Mouse (Mus musculus) kidney, adult 2 months (tissue): ENCODE results near the gene Ccdc169. TPM values are rescaled to one million over a fixed set of nuclear protein-coding genes. Genes with fewer than 3 reads are reported as not detected.

Experiments
- DNase-seq: peaks from one replicate; pipeline ENCODE4 v3.0.0; 2021
- H3K27ac ChIP-seq: fragments of 200-500 bp; 2 replicates; pipeline ENCODE4 v1.5.1; 2012; ENCODE audit warnings: low read depth, low read length, control low read depth, inconsistent platforms; ENCODE audit not compliant: insufficient read depth
- H3K27me3 ChIP-seq: fragments of 200-500 bp; replicated peaks from 2 replicates; pipeline ENCODE4 v1.6.1; 2012; ENCODE audit warnings: mild to moderate bottlenecking, moderate library complexity, low read length, inconsistent platforms; ENCODE audit not compliant: control insufficient read depth, insufficient read depth
- H3K36me3 ChIP-seq: fragments of 200-500 bp; 2 replicates; pipeline ENCODE4 v1.6.1; 2012; ENCODE audit warnings: mild to moderate bottlenecking, moderate library complexity, low read length, inconsistent platforms; ENCODE audit not compliant: control insufficient read depth, insufficient read depth
- H3K4me1 ChIP-seq: fragments of 200-500 bp; 2 replicates; pipeline ENCODE4 v1.6.1; 2011; ENCODE audit warnings: low read length; ENCODE audit not compliant: control insufficient read depth, insufficient read depth
- H3K4me3 ChIP-seq: fragments of 200-500 bp; 2 replicates; pipeline ENCODE4 v1.5.1; 2011; ENCODE audit warnings: mild to moderate bottlenecking, low read depth, low read length, control low read depth; ENCODE audit not compliant: insufficient read depth
- CTCF ChIP-seq: fragments of 200-500 bp; conservative IDR thresholded peaks from 2 replicates; pipeline ENCODE4 v1.5.1; 2011; ENCODE audit warnings: low read depth, mild to moderate bottlenecking, control low read depth, low read length, moderate library complexity, mixed read lengths; ENCODE audit not compliant: insufficient read depth, insufficient read length
- POLR2A ChIP-seq: fragments of 200-500 bp; IDR thresholded peaks from one replicate; pipeline ENCODE4 v1.6.1; 2011; ENCODE audit warnings: low read depth, low read length, control low read depth
- WGBS: fragments of 180-500 bp; shearing (Covaris S2); methylation state at CpG from one replicate; pipeline ENCODE4 v1.1.7; 2018; 5-methylcytosine and 5-hydroxymethylcytosine counted together
- polyA plus RNA-seq: library from polyadenylated mRNA; depleted of rRNA; stranded (reverse); fragments of >200 nt; gene quantifications from 2 replicates; pipeline ENCODE4 v1.2.3, GENCODE M21; 2012

Ccdc169 gene
- polyA plus RNA-seq, 1 experiment: 0.16 TPM

DNA sequence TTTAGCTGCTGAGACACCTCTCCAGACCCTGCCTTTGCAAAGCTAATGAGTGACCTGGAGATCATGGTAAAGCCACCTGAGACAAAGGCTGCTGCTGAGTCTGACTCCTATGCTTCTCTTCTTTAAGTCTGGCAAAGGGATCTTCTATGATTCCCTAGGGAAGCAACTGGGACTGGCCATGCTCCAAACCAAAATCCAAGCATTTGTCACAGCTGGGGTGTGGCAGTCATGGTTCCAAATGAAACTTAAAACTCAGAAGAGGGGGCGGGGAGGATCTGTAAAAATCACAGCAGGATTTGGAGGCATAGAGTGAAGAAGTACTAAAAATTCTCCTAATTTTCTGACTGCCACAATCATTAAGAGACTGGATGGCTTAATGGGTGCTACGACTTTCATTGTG lies 40.0 kb upstream of the Ccdc169 start:
- H3K27me3 ChIP-seq: no peaks in the 10 kb centered on the region
- H3K4me1 ChIP-seq: no peaks in the 10 kb centered on the region
- no peak overlapping the region for H3K4me3 ChIP-seq
- TF ChIP-seq POLR2A (no peak), CTCF (no peak)
- no peak overlapping the region for H3K27ac ChIP-seq
- DNase-seq: no peak
- no peaks in the 10 kb centered on the region for H3K36me3 ChIP-seq
- WGBS: 87% methylated on average over 2 of the region's 2 CpGs

DNA sequence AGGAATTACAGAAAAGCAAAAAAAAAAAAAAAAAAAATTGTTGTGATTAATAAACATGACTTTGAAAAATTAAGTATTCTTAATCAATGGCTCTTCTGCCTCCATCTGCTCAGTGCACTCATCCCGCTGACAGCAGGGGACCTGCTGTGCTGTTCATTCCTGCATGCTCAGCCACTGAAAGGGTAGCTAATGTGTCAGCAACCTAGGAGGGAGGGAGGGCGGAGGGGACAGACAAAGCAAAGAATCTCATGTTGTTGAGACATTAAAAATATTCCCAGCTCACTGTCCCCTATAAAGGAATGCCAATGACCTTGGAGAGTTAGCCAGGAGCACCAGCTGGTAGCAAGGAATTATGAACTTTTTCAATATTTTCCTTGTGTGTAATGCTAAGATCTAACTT lies 39.1 kb upstream of the Ccdc169 start:
- DNase-seq: no peak
- no peak for TF ChIP-seq POLR2A
- TF ChIP-seq CTCF: no peak
- 68% methylated on average over 2 of the region's 2 CpGs for WGBS

DNA sequence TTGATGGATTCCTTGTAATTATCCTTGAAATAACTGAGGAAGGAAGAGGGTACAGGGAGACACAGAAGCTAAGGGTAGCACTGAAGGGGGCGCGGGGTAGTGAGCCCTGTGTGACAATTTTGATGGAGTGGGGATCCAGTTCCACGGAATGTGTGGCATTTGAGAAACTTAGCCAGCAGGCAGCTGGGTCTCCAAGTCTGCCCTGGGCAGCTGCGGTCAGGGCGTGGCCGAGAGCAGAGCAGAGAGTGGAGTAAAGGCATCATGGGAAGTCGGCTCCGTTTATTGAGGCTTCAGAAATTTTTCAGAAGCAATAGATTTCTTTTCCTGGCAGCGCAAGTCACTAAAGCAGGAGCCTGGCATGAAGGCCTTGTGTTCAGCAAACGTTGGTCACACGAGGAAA lies 38.1 kb upstream of the Ccdc169 start:
- H3K4me1 ChIP-seq: no peaks in the 10 kb centered on the region
- DNase-seq: no peak
- 69% methylated on average over 11 of the region's 11 CpGs for WGBS
- no peak overlapping the region for H3K27ac ChIP-seq
- no peaks in the 10 kb centered on the region for H3K27me3 ChIP-seq
- no peak for TF ChIP-seq CTCF
- no peak for TF ChIP-seq POLR2A
- H3K4me3 ChIP-seq: no peak overlapping the region
- H3K36me3 ChIP-seq: no peaks in the 10 kb centered on the region

More for the DNA sequence above, 39.1 kb upstream of the Ccdc169 start:
- H3K27me3 ChIP-seq: no peaks in the 10 kb centered on the region
- H3K36me3 ChIP-seq: no peaks in the 10 kb centered on the region
- H3K27ac ChIP-seq: no peak overlapping the region
- no peak overlapping the region for H3K4me3 ChIP-seq
- no peaks in the 10 kb centered on the region for H3K4me1 ChIP-seq

DNA sequence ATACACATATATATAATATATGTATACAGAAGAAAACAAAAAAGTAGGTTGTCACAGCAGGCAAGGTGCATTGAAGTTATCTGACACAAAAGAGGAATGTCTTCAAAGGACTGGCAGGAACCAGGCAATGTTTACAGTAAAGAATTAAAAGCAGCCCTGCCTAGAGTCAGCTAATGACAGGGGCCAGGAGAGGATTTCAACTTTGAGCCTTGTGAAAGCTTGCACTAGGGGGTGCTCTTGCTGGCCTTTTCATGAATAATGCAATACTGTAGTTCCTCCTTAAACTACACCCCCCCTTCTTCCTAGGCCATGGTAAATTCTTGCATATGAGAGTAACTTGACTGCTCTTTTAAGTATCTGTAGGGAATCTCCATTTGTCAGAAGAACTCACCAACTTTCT lies 36.0 kb upstream of the Ccdc169 start:
- DNase-seq: no peak
- TF ChIP-seq CTCF (no peak), POLR2A (no peak)

DNA sequence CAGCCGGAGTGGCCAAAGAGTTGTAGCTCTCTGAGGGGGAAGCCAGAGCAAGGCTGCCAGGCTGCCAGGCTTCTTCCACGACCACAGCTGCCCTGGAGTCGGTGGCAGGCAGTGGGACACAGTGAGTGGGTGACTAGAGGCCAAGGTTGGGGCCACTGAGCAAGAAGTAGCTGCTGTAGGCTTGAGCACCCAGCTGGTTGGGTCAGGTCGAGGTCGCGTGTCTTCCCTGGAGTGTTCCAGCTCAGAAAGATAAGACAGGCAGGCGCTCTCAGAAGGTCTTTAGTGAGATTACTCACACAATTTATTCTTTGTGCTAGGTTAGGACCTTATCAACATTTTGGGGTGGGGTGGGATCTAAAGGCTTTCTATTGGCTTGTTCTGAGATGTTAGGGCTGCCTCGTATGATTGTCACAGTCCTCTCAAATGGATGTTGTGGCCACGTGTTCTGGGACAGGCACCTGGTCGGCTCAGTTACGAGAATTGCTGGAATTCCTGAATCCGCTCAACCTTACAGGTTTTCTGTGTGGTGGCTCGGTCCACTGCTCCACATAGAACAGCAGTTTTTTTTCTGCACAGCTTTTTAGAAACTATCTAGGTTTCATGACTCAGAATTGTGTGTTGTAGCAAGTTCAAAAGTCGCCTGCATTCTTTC lies 31.6 kb upstream of the Ccdc169 start:
- 55% methylated on average over 14 of the region's 14 CpGs for WGBS
- DNase-seq: peak; percentile 50
- H3K4me1 ChIP-seq: no peaks in the 10 kb centered on the region
- TF ChIP-seq CTCF (no peak), POLR2A (no peak)
- no peaks in the 10 kb centered on the region for H3K36me3 ChIP-seq
- peak overlapping the region; percentile 41; the same call in 1 of the 2 replicates for H3K27ac ChIP-seq
- no peak overlapping the region for H3K4me3 ChIP-seq
- H3K27me3 ChIP-seq: no peaks in the 10 kb centered on the region

More for the DNA sequence above, 36.0 kb upstream of the Ccdc169 start:
- Histone ChIP-seq H3K4me1 (no peaks in the 10 kb centered on the region), H3K27me3 (no peaks in the 10 kb centered on the region), H3K4me3 (no peak overlapping the region), H3K36me3 (no peaks in the 10 kb centered on the region), H3K27ac (no peak overlapping the region)

DNA sequence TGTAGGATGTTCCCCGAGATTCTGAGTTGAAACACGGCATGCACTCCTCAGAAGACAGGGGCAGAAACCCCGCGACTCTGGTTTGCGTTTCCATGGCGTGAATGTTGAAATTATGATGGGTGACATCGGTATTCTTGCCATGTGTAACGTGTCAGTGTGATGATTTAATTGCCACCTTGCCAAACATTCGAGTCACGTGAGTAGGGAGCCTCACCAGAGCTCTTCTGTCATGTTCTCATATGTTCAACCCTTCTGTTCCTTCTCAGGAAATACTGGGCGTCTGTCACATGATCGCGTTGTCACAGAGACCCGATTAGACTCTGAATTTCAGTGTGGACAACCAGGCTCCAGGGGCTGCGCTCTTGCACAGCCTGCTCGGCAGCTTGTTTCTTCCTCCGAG lies 31.1 kb upstream of the Ccdc169 start:
- Histone ChIP-seq H3K27ac (peak overlapping the region; percentile 38; the same call in 1 of the 2 replicates), H3K36me3 (no peaks in the 10 kb centered on the region), H3K4me1 (no peaks in the 10 kb centered on the region), H3K27me3 (no peaks in the 10 kb centered on the region), H3K4me3 (no peak overlapping the region)
- no peak for TF ChIP-seq POLR2A
- TF ChIP-seq CTCF: no peak
- DNase-seq: no peak
- WGBS: 84% methylated on average over 17 of the region's 17 CpGs

DNA sequence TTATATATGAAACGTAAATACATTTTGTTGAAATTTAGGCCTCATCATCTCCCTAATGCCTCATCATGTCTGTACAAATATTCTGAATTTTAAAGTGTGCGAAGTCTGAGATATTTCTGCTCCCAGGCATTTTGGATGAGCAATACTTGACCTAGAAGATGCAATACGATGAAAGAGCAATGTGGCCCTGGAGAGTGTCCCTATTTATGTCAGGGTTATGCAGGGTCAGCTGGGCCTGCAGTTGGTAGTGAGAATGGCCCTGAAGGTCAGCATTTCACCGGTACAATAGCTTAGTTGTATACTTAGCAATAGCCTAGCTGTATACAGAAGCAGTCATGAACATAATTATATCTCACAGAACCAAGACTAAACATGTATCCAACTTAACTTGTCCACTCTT lies 28.0 kb upstream of the Ccdc169 start:
- TF ChIP-seq POLR2A (no peak), CTCF (no peak)
- WGBS: 86% methylated on average over 4 of the region's 4 CpGs
- no peak for DNase-seq
- Histone ChIP-seq H3K27ac (no peak overlapping the region), H3K36me3 (no peaks in the 10 kb centered on the region), H3K4me1 (peaks cover 3% of the 10 kb centered on the region), H3K4me3 (no peak overlapping the region), H3K27me3 (no peaks in the 10 kb centered on the region)
